Mouse (Mus musculus) B cell, adult 2 months (primary cell): Measurements from ENCODE around the gene Efcab8.

Source experiments
- DNase-seq, 2 experiments: peaks; one replicate each; pipeline ENCODE4 v3.0.0; 2022

Efcab8 gene

GRCm38 (mm10) chr2:153827171-153827830 is 47.6 kb downstream of the Efcab8 start:
- DNase-seq, result no peak

GRCm38 (mm10) chr2:153828704-153829103 is 49.0 kb downstream of the Efcab8 start:
- DNase-seq, result no peak

- DNase-seq, result no peak
Measured at GRCm38 (mm10) chr2:153833291-153833690, 53.6 kb downstream of the Efcab8 start.

- no peak for DNase-seq
Measured at GRCm38 (mm10) chr2:153842854-153843253, 63.1 kb downstream of the Efcab8 start.

DNA sequence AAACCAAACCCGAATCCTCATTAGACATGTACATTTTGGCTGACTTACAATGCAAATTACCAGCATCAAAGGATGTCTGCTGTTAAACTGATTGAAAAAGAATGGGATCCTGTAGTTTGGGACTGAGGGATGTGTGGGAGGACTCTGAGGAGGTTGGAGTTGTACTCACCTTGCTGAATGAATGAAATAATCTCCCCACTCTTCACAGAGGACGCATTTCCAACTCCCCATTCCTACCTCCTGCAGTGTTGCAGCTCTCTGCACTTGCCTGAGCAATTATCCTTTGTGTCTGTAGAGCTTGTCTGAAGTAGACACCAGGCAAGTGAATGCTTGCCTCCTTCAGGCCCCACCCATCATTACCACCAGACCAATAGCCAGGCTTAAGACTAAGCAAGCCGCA is 68.7 kb downstream of the Efcab8 start:
- DNase-seq, result no peak

DNA sequence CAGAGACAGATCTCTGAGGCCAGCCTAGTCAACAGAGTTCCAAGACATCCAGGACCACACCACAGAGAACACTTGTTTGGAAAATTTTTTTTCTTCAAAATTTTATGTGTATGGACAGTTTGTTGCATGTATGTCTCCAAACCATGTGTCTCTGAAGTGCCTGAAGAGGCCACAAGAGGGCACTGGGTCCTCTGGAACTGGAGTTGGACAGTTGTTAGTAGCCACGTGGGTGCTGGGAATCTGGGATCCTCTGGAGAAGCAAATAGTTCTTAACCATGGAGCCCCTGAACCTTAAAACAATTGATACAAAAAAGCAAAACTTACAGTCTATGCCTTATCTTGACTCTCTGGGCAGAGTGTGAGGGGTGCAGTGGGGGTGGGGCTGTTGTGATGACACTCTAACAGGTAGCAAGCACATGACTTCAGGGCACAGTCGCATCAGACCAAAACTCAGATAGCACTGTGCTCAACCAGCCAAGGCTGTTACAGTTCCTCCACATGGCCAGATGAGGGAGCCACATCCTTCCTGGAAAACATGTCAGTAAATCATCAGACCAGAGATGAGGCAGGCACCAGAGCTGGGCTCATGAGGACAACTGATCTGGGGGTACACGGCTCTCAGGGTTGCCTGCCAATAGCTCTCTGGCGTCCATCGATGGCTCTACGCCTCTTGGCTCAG is 70.8 kb downstream of the Efcab8 start:
- DNase-seq, result peak; percentile 20 to 33

DNA sequence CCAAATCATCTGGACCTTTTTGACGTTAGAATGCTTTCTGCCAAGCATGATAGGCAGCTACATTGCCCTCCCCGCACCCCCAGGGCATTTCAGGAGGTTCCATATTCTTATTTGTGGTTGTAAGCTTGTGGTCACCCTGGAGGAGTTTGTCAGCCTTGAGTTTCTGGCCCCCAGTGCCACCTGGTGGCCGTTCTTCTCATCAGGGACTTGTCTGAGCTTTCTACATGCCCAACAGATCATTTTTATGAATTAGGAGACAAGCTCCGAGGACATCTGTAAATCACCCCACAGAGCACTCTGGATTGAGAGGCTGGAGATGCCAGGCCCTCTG is 71.3 kb downstream of the Efcab8 start:
- peak; percentile 50 to 53 for DNase-seq

DNA sequence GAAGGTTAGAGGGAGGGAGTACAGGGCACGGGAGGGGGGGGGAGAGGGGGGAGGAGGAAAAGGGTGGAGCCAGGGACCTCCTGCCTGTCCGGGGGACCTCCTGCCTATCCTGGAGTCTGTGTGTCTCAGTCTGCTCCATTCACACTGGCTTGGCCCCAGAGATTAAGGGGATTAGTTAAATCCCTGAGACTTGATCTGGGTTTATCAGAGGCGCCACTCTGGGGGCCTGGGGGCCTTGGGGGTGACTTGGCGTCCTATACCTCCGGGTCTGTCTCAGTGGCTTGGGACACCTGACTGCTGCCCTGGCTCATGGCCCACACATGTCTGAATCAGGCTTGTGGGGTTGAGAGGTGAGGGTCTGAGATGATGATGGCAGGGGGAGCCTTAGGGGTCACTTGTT is 73.8 kb downstream of the Efcab8 start:
- DNase-seq, result no peak

- no peak for DNase-seq
Measured at GRCm38 (mm10) chr2:153859581-153859980, 79.8 kb downstream of the Efcab8 start.

DNA sequence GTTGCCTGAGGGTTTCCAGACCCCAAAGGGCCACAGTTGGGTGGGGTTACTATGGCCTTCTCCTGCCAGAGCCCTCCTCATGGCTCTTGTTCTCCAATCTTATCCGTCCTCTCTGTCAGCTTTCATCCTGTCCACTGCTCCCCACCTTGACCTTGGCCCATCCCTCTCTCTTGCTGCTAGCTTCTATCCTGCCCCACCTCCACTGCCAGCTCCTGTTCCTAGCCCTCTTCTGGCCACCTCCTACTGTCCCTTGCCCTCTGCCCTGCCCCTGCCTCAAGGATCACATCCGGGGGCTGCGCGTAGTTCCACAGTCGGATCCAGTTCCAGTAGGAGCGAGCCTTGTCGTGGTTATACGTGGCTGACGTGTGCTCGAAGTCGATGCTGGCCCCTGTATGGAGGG is 80.6 kb downstream of the Efcab8 start:
- no peak for DNase-seq

- no peak for DNase-seq
Measured at GRCm38 (mm10) chr2:153860715-153861114, 81.0 kb downstream of the Efcab8 start.

DNA sequence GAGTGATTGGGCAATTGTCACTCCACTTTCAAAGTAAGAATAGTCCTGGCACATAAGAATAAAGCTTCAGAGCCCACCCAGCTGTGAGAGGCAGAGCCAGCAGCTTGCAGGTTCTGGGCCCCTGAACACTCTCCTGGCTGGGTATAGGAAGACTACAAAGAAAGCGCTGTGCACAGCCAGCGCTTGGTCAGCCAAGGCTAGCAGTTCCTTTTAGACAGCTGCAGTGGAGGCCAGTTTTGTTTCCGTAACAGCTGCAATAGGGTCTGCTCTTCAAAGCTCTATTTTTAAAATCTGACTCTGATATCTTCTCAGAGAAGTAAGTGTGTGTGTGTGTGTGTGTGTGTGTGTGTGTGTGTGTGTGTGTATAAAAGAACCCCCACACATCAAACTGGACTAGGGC is 82.2 kb downstream of the Efcab8 start:
- DNase-seq, result no peak

- DNase-seq, result no peak
Measured at GRCm38 (mm10) chr2:153870984-153871383, 91.3 kb downstream of the Efcab8 start, which contains the start of gene Sun5. TSS of gene Sun5 (minus strand) at chr2:153871084.

DNA sequence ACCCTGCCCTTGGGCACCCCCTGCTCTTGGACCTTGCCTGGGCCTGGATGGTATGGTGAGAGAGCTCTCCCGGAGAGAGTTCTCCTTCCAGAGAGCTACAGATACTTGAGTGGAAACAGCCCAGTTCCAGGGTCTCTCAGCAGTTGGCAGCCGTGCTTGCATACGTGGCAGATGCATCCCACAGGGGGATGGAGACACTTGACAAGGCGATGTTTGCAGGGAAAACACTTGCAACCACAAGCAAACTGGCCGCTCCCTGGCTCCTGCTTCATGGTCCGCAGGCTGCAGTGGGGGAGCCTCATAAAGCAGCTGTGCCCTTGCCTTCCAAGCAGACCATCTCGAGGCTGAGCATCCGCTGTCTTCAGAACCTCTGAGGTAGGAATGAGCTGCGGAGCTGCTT is 95.0 kb downstream of the Efcab8 start, which contains the start of gene Bpifb2:
Gene Bpifb2 (plus strand): TSS at position 301 of the 400 bp plus-strand sequence.
- no peak for DNase-seq
